Mouse (Mus musculus): Measurements from ENCODE around the gene Angptl8.

DNA sequence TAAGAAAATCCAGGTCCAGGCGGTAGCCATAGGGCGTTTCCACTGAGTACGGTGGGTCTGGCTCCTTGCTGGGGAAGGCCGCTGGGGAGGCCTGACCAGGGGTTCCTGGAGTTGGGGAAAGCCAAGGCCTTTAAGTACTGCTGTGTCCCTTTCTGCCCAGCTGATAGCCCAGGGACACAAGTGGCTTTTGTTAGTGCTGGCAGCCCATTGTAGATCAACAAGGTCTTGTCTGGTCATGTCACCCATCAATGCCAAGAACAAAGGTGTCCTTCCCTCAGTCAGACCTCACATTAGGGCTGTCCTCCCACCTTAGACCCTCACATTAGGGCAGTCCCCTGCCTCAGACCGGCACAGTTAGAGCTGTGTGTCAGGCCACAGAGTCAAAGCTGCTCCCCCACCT lies 39.7 kb upstream of the Angptl8 start:
- no peak for TF ChIP-seq CTCF (IDR thresholded peaks at IDR 0.05; ENCODE audit: low read depth)
- TF ChIP-seq EP300 (optimal IDR thresholded peaks at IDR 0.05), result no peak

Data from stomach, postnatal 0 days (tissue).